Mouse (Mus musculus) embryonic fibroblast, embryonic 13.5 days (primary cell): Measurements from ENCODE around the gene Evc2. TPM values are rescaled to one million over a fixed set of nuclear protein-coding genes. Genes with fewer than 3 reads are reported as not detected.

Experiments
- H3K27ac ChIP-seq: 2 replicates; pipeline ENCODE4 v1.5.1; 2012; ENCODE audit warnings: low read length, control low read depth, inconsistent platforms; ENCODE audit not compliant: insufficient read depth
- H3K4me1 ChIP-seq: 2 replicates; pipeline ENCODE4 v1.6.1; 2011; ENCODE audit warnings: low read length; ENCODE audit not compliant: control insufficient read depth, insufficient read depth
- H3K4me3 ChIP-seq: 2 replicates; pipeline ENCODE4 v1.5.1; 2011; ENCODE audit warnings: mild to moderate bottlenecking, control low read depth, low read length; ENCODE audit not compliant: insufficient read depth
- CTCF ChIP-seq: IDR thresholded peaks from 2 replicates; pipeline ENCODE4 v1.5.1; 2011; ENCODE audit warnings: mild to moderate bottlenecking, control low read depth, low read length, moderate library complexity, borderline replicate concordance; ENCODE audit not compliant: insufficient read depth
- POLR2A ChIP-seq: IDR thresholded peaks from 2 replicates; pipeline ENCODE4 v1.6.1; 2011; ENCODE audit warnings: low read depth, mild to moderate bottlenecking, control low read depth, low read length, moderate library complexity
- polyA plus RNA-seq: library from polyadenylated mRNA; stranded (reverse); fragments of >200 nt; gene quantifications from 2 replicates; pipeline ENCODE4 v1.2.4, GENCODE M21; 2011; ENCODE audit warnings: low read depth; ENCODE audit not compliant: missing spikeins, insufficient read length

Gene Evc2
- polyA plus RNA-seq, 1 experiment, result 32.8 TPM

DNA sequence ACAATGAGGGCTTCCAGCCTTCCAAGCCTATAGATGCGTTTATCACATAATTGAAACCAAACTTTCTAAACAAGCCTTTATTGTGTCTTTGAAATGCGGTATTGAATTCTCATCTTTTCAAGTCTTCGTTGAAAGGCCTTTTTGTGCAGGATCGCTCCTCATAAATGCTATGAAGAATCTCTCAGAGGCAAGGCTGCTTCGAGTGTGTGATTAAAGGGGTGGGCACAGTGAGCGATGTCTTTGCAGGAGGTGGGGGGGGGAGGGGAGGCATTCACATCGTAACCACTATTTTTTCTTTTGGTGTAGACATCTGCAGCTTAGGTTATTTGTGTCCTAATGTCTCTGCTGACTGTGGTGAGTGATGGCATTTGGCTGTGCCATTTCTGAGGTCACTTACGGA lies 17.7 kb downstream of the Evc2 start:
- Histone ChIP-seq H3K4me3 (no peak overlapping the region), H3K27ac (no peak overlapping the region)
- TF ChIP-seq CTCF, result no peak
- no peak for TF ChIP-seq POLR2A

DNA sequence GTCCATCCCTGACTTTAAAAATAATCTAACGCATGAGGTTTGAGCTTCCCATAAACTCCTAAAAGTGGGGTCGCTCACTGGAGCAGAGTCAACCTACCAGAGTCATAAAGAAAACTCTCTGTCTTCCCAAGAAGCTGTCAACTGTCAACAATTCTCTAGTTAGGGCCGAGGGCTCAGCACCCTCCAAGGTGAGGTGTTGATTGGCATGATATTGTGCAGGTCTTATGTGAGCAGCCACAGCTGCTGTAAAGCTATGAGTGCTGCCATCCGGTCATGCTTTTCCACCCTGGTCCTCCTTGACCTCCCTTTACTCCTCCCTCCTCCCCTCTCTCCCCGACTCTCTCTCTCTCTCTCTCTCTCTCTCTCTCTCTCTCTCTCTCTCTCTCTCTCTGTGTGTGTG lies 24.3 kb downstream of the Evc2 start:
- TF ChIP-seq POLR2A, result no peak
- no peak for TF ChIP-seq CTCF
- Histone ChIP-seq H3K4me3 (no peak overlapping the region), H3K27ac (no peak overlapping the region)

More for the DNA sequence above, 17.7 kb downstream of the Evc2 start:
- H3K4me1 ChIP-seq, result no peaks in the 10 kb centered on the region

GRCm38 (mm10) chr5:37363284-37363683 lies 25.0 kb downstream of the Evc2 start:
- no peak overlapping the region for H3K4me3 ChIP-seq
- H3K4me1 ChIP-seq, result no peaks in the 10 kb centered on the region
- H3K27ac ChIP-seq, result no peak overlapping the region
- no peak for TF ChIP-seq CTCF
- TF ChIP-seq POLR2A, result no peak

More for the DNA sequence above, 24.3 kb downstream of the Evc2 start:
- no peaks in the 10 kb centered on the region for H3K4me1 ChIP-seq

DNA sequence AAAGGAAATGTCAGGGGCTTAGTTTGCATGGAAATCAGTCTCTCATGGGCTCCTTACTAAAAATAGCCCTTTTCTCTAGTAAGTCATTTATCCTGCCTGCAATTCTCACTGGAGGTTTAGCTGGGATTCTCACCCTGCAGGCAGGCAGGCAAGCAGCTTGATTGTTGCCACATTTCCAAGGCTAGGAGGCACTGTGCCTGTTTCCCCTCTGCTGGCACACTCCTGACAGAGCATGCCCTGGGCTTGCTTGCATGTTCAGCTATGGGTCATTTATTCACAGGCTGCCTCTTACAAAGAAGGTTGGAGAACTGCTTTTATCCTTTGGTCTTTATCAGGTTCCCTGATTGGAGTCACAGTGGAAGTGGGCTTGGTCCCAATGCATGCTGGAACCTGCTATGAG lies 27.5 kb downstream of the Evc2 start:
- no peak for TF ChIP-seq POLR2A
- no peak; the same call in 1 of the 2 replicates for TF ChIP-seq CTCF
- peak overlapping the region; percentile 69 for H3K27ac ChIP-seq
- no peaks in the 10 kb centered on the region for H3K4me1 ChIP-seq
- no peak overlapping the region for H3K4me3 ChIP-seq

DNA sequence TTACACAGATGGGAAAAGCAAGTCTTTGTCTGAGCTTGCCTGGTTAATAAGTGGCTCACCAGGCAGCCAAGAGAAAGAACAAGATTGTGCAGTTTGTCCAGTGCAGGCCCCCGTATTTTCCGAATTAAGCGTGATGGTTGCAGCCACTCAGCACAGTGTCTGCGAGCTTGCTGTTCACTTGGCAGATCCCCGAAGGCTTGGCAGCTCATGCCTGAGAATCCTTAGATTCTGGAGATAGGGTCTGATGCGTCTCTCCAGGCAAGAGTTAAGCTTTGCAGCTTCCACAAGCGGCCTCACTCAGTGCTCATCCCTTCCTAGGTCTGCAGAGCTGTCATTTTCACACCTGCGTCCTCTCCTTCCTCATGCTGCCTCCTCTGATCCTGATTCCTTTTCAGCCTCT lies 30.5 kb downstream of the Evc2 start:
- no peaks in the 10 kb centered on the region for H3K4me1 ChIP-seq
- TF ChIP-seq CTCF (no peak), POLR2A (no peak)
- H3K27ac ChIP-seq, result no peak overlapping the region
- no peak overlapping the region for H3K4me3 ChIP-seq

DNA sequence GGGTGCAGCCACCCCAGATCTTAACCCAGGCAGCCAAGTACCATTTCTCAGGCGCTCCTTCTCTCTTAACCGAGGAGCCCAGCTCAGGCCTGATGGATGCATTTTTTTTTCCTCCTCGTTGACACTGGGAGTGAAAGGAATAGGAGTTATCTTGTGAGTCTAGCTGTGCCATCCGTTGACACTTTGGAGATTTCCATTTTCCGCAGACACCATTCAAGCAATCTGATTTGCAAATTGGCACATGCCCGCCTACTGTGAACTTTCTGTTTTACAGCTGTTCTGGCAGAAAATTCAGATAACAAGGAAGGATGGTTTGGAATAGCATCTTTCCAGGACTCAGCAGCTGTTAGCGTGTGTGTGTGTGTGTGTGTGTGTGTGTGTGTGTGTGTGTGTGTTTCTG lies 39.1 kb downstream of the Evc2 start:
- H3K4me1 ChIP-seq, result peaks cover 3% of the 10 kb centered on the region; the same call in 1 of the 2 replicates
- H3K4me3 ChIP-seq, result no peak overlapping the region
- no peak overlapping the region for H3K27ac ChIP-seq
- TF ChIP-seq POLR2A (no peak), CTCF (no peak)

DNA sequence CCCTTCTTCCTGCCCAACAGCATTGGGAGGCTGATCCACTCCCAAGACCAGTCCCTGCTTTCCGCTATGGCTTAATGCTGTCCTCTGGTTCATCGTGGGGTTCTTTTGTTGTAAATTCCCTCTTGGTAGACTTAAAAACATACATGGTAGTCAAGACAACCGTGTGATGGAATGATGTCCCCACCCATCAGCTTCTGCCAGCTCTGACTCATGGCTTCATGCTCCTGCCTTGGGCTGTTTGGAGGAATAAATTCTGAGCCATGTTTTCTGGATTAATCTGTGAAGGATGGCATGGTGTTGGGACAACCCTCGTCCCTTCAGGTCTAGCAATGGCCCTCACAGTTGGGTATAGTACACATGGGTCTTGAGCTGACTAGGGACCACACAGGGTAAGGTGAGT lies 42.3 kb downstream of the Evc2 start:
- no peak overlapping the region for H3K27ac ChIP-seq
- H3K4me3 ChIP-seq, result no peak overlapping the region
- peaks cover 3% of the 10 kb centered on the region for H3K4me1 ChIP-seq
- TF ChIP-seq CTCF (no peak), POLR2A (no peak)

GRCm38 (mm10) chr5:37383570-37383969 lies 45.3 kb downstream of the Evc2 start:
- Histone ChIP-seq H3K27ac (no peak overlapping the region), H3K4me3 (no peak overlapping the region), H3K4me1 (peaks cover 3% of the 10 kb centered on the region)
- TF ChIP-seq POLR2A (no peak), CTCF (no peak)

- TF ChIP-seq CTCF (no peak), POLR2A (no peak)
- Histone ChIP-seq H3K4me3 (no peak overlapping the region), H3K27ac (no peak overlapping the region)
Observed at GRCm38 (mm10) chr5:37388646-37389045, 50.3 kb downstream of the Evc2 start.

DNA sequence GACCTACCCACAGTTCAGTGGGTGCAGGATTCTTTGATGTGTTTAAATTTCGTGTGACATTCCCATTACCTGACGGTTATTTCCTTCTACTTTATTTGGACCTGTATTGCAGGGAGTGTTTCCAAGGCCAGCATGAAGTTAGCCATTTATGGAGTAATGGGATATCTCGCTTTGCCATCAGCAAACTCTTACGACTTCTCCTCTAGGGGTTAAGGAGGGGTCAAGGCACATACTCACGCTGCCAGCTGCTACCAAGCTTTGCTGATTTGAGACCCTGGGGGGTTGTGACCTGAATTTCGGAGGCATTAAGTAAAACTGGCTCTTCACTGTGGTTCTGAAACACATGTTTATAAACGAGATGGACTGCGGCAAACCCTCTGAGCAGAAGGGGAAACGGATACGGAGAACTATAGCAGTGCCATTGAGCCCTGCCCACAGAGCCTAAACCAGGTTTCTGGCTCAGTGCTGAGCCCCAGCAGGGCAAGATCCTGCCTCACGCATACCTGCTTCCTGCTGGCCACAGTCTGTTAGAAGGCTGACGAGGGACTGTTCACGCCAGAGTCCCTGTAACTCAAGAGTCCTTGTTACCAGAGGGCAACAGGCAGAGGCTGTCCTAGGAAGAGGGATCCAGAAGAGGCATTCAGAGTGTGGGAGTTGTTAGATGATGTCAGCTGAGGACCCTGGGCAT lies 51.7 kb downstream of the Evc2 start:
- TF ChIP-seq CTCF, result no peak
- no peak for TF ChIP-seq POLR2A
- Histone ChIP-seq H3K4me3 (no peak overlapping the region), H3K4me1 (no peaks in the 10 kb centered on the region; the same call in 1 of the 2 replicates), H3K27ac (no peak overlapping the region)

More at GRCm38 (mm10) chr5:37388646-37389045, 50.3 kb downstream of the Evc2 start:
- no peaks in the 10 kb centered on the region; the same call in 1 of the 2 replicates for H3K4me1 ChIP-seq
